Mouse (Mus musculus): ENCODE data around the gene Parp2. TPM values are rescaled to one million over a fixed set of nuclear protein-coding genes. Genes with fewer than 3 reads are reported as not detected.
A peak's percentile ranks its signal among the peaks of the same experiment; 100 is the strongest.
"Not testable (repeated sequence)": the region's sequence is repeated elsewhere in the genome, so short reads cannot be mapped to it uniquely, and the experiment has no call there.

Gene Parp2
- polyA plus RNA-seq, 1 experiment from 2014 or later: 64.7 TPM

DNA sequence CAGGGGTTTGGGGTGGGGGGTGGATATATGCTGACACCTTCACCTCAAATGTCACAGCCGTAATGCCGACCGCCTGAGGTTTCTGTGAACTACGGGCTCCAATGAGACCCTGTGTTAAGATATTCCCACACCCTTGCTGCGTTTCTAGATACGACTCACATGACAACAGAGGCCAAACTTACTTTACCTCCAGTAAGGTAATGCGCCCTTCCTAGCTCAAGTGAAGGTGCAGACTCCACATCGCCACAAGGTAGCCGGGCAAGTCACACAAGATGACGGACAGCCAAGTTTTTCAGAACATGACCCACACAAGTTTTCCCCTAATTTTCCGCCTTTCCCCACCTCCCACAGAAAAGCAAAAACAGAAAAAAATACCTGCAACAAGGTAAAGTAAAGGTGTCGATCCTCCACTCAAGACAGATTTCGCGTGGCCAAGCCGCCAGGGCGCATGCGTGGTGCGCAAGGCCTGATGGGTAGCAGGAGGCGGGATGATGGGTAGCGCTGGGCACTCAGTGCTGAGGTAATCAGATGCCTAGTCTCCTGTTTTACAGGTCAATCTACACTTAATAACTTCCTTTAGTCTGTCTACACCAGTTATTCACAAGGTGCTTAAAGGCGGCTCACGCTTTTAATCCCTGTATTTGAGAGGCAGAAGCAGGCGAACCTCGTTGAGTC lies 12.2 kb upstream of the Parp2 start:
- no peaks in the 10 kb centered on the region for H3K4me1 ChIP-seq (replicated peaks; ENCODE audit: control insufficient read depth, insufficient read depth, low read length)
- no peaks in the 10 kb centered on the region for H3K27me3 ChIP-seq (ENCODE audit: control insufficient read depth, insufficient read depth, low read depth, low read length)
- no peak overlapping the region for H3K4me2 ChIP-seq (ENCODE audit: low read depth, low read length)
- ATAC-seq (ENCODE audit: low read depth): no peak
- 90% methylated on average over 24 of the region's 24 CpGs for WGBS
- H3K36me3 ChIP-seq (ENCODE audit: control insufficient read depth, insufficient read depth, low read length): no peaks in the 10 kb centered on the region
- no peaks in the 10 kb centered on the region for H3K9me3 ChIP-seq (ENCODE audit: control insufficient read depth, low read length)
- no peak overlapping the region for H3K9ac ChIP-seq (ENCODE audit: low read length)
- H3K27ac ChIP-seq (ENCODE audit: low read length): no peak overlapping the region
- no peak overlapping the region for H3K4me3 ChIP-seq (ENCODE audit: low read length)

- Histone ChIP-seq H3K36me3 (ENCODE audit: control insufficient read depth, insufficient read depth, low read length) (no peaks in the 10 kb centered on the region), H3K4me1 (replicated peaks; ENCODE audit: control insufficient read depth, insufficient read depth, low read length) (no peaks in the 10 kb centered on the region), H3K27ac (ENCODE audit: low read length) (no peak overlapping the region), H3K27me3 (ENCODE audit: control insufficient read depth, insufficient read depth, low read depth, low read length) (no peaks in the 10 kb centered on the region), H3K4me3 (ENCODE audit: low read length) (no peak overlapping the region), H3K9me3 (ENCODE audit: control insufficient read depth, low read length) (no peaks in the 10 kb centered on the region), H3K4me2 (ENCODE audit: low read depth, low read length) (no peak overlapping the region), H3K9ac (ENCODE audit: low read length) (no peak overlapping the region)
- ATAC-seq (ENCODE audit: low read depth): no peak
- 76% methylated on average over 4 of the region's 4 CpGs for WGBS
Observed at GRCm38 (mm10) chr14:50795965-50796364, 11.7 kb upstream of the Parp2 start.

GRCm38 (mm10) chr14:50796464-50796863 lies 11.2 kb upstream of the Parp2 start:
- Histone ChIP-seq H3K4me2 (ENCODE audit: low read depth, low read length) (no peak overlapping the region), H3K27me3 (ENCODE audit: control insufficient read depth, insufficient read depth, low read depth, low read length) (no peaks in the 10 kb centered on the region), H3K36me3 (ENCODE audit: control insufficient read depth, insufficient read depth, low read length) (no peaks in the 10 kb centered on the region), H3K4me3 (ENCODE audit: low read length) (no peak overlapping the region), H3K9me3 (ENCODE audit: control insufficient read depth, low read length) (no peaks in the 10 kb centered on the region), H3K9ac (ENCODE audit: low read length) (no peak overlapping the region), H3K27ac (ENCODE audit: low read length) (no peak overlapping the region), H3K4me1 (replicated peaks; ENCODE audit: control insufficient read depth, insufficient read depth, low read length) (no peaks in the 10 kb centered on the region)
- no peak for ATAC-seq (ENCODE audit: low read depth)
- WGBS: 78% methylated on average over 1 of the region's 1 CpGs

- H3K4me3 ChIP-seq (ENCODE audit: low read length): no peak overlapping the region
- no peak overlapping the region for H3K9ac ChIP-seq (ENCODE audit: low read length)
- H3K27me3 ChIP-seq (ENCODE audit: control insufficient read depth, insufficient read depth, low read depth, low read length): no peaks in the 10 kb centered on the region
- no peak for ATAC-seq (ENCODE audit: low read depth)
- no peak overlapping the region for H3K4me2 ChIP-seq (ENCODE audit: low read depth, low read length)
- no peak overlapping the region for H3K27ac ChIP-seq (ENCODE audit: low read length)
- WGBS: 58% methylated on average over 2 of the region's 2 CpGs
- H3K36me3 ChIP-seq (ENCODE audit: control insufficient read depth, insufficient read depth, low read length): no peaks in the 10 kb centered on the region
- no peaks in the 10 kb centered on the region for H3K4me1 ChIP-seq (replicated peaks; ENCODE audit: control insufficient read depth, insufficient read depth, low read length)
- H3K9me3 ChIP-seq (ENCODE audit: control insufficient read depth, low read length): no peaks in the 10 kb centered on the region
Observed at GRCm38 (mm10) chr14:50798512-50798911, 9.1 kb upstream of the Parp2 start.

DNA sequence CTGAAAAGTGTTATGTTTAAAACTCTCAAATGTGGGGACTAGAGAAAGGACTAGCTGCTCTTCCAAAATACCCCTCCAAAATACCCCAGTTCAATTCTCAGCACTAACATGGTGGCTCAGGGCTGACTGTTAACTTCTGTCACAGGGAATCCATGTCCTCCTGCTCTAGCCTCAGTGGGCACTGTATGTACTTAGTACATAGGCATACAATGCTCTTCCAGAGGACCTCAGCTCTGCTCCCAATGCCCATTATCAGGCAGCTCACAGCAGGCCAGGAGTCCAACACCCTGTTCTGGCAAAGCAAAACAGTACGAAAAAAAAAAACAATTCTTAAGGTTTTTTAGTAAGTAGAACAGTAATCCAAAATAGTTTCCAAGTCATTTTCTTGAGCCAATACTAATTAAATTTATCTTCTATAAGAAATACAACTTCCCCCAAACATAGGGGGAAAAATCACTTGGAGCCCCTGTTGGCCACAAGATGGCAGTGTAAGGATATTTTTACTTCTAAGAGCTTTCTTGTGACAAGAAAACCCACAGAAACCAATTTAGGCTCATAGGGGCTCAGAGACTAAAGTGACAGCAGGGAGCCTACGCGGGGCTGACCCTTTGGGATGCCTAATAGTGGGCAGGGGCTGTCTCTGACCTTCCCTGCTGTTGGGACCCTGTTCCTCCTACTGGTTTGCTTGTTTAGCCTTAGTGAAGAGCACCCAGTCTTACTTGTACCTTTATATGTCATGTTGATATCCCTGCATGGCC lies 8.0 kb upstream of the Parp2 start:
- no peak overlapping the region for H3K4me3 ChIP-seq (ENCODE audit: low read length)
- ATAC-seq (ENCODE audit: low read depth): peak; percentile 36; the same call in 1 of the 2 replicates
- no peak overlapping the region for H3K9ac ChIP-seq (ENCODE audit: low read length)
- no peaks in the 10 kb centered on the region for H3K4me1 ChIP-seq (replicated peaks; ENCODE audit: control insufficient read depth, insufficient read depth, low read length)
- WGBS: 4% methylated on average over 3 of the region's 3 CpGs
- H3K9me3 ChIP-seq (ENCODE audit: control insufficient read depth, low read length): no peaks in the 10 kb centered on the region
- peak overlapping the region; percentile 14; the same call in 1 of the 2 replicates for H3K4me2 ChIP-seq (ENCODE audit: low read depth, low read length)
- no peaks in the 10 kb centered on the region for H3K36me3 ChIP-seq (ENCODE audit: control insufficient read depth, insufficient read depth, low read length)
- H3K27me3 ChIP-seq (ENCODE audit: control insufficient read depth, insufficient read depth, low read depth, low read length): no peaks in the 10 kb centered on the region
- no peak overlapping the region for H3K27ac ChIP-seq (ENCODE audit: low read length)

- no peak for ATAC-seq (ENCODE audit: low read depth)
- WGBS: 84% methylated on average over 6 of the region's 6 CpGs
- no peaks in the 10 kb centered on the region for H3K36me3 ChIP-seq (ENCODE audit: control insufficient read depth, insufficient read depth, low read length)
Observed at GRCm38 (mm10) chr14:50802441-50802840, 5.2 kb upstream of the Parp2 start.

DNA sequence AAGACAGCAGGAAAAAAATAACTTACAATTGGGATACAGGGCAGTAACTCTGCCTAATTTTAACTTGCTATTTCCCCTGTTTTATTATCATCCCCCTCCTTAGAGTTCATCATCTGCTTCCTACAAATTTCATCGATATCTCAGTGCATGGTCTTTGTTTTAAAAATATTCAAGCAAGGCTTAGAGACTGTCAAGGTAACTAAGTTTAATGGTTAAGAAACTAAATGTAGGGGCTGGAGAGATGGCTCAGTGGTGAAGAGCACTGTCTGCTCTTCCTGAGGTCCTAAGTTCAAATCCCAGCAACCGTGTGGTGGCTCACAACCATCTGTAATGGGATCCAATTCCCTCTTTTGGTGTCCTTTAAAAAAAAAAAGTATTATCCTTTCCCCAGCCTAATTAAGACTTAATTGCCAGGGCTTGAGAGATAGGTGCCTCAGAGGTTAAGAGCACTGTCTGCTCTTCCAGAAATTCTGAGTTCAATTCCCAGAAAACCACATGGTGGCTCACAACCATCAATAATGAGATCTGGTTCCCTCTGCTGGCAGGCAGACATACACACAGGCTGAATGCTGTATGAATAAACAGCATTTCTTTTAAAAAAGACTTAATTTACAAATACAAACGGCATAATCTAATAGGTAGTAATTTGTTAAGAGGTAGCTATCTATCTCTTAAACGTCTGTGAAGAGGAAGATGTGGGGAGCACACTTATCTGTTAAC lies 4.6 kb upstream of the Parp2 start:
- Histone ChIP-seq H3K4me3 (ENCODE audit: low read length) (no peak overlapping the region), H3K36me3 (ENCODE audit: control insufficient read depth, insufficient read depth, low read length) (no peaks in the 10 kb centered on the region), H3K4me2 (ENCODE audit: low read depth, low read length) (no peak overlapping the region), H3K9ac (ENCODE audit: low read length) (no peak overlapping the region), H3K27ac (ENCODE audit: low read length) (no peak overlapping the region), H3K27me3 (ENCODE audit: control insufficient read depth, insufficient read depth, low read depth, low read length) (no peaks in the 10 kb centered on the region), H3K4me1 (replicated peaks; ENCODE audit: control insufficient read depth, insufficient read depth, low read length) (0 out of 2 replicates have a peak, but pooled peaks cover 2% of the 10 kb centered on the region), H3K9me3 (ENCODE audit: control insufficient read depth, low read length) (no peaks in the 10 kb centered on the region)
- ATAC-seq (ENCODE audit: low read depth): no peak
- WGBS: 53% methylated on average over 4 of the region's 4 CpGs

More at GRCm38 (mm10) chr14:50802441-50802840, 5.2 kb upstream of the Parp2 start:
- H3K4me1 ChIP-seq (replicated peaks; ENCODE audit: control insufficient read depth, insufficient read depth, low read length): 0 out of 2 replicates have a peak, but pooled peaks cover 2% of the 10 kb centered on the region
- no peaks in the 10 kb centered on the region for H3K9me3 ChIP-seq (ENCODE audit: control insufficient read depth, low read length)
- no peak overlapping the region for H3K27ac ChIP-seq (ENCODE audit: low read length)
- H3K9ac ChIP-seq (ENCODE audit: low read length): no peak overlapping the region
- H3K4me2 ChIP-seq (ENCODE audit: low read depth, low read length): no peak overlapping the region
- H3K4me3 ChIP-seq (ENCODE audit: low read length): no peak overlapping the region
- H3K27me3 ChIP-seq (ENCODE audit: control insufficient read depth, insufficient read depth, low read depth, low read length): no peaks in the 10 kb centered on the region

GRCm38 (mm10) chr14:50804683-50805082 lies 3.0 kb upstream of the Parp2 start:
- ATAC-seq (ENCODE audit: low read depth): no peak
- Histone ChIP-seq H3K27ac (ENCODE audit: low read length) (no peak overlapping the region), H3K27me3 (ENCODE audit: control insufficient read depth, insufficient read depth, low read depth, low read length) (no peaks in the 10 kb centered on the region), H3K9me3 (ENCODE audit: control insufficient read depth, low read length) (no peaks in the 10 kb centered on the region), H3K4me1 (replicated peaks; ENCODE audit: control insufficient read depth, insufficient read depth, low read length) (peaks cover 5% of the 10 kb centered on the region; the same call in 1 of the 2 replicates), H3K36me3 (ENCODE audit: control insufficient read depth, insufficient read depth, low read length) (no peaks in the 10 kb centered on the region), H3K9ac (ENCODE audit: low read length) (no peak overlapping the region), H3K4me2 (ENCODE audit: low read depth, low read length) (no peak overlapping the region), H3K4me3 (ENCODE audit: low read length) (no peak overlapping the region)
- WGBS: 58% methylated on average over 13 of the region's 13 CpGs

DNA sequence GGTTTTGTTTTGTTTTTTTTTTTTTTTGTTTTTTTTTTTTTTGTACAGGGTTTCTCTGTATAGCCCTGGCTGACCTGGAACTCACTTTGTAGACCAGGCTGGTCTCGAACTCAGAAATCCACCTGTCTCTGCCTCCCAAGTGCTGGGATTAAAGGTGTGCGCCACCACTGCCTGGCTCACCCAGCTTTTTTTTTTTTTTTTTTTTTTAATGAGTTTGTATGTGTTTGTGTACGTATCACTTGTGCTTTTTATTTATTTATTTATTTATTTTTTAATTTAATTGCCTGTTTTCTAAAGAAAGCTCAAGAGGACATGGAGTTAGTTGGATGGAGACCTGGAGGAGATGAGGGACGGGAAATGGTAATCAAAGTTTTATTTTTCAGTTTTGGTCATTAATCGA lies 1.2 kb upstream of the Parp2 start:
- 81% methylated on average over 5 of the region's 5 CpGs for WGBS
- H3K36me3 ChIP-seq (ENCODE audit: control insufficient read depth, insufficient read depth, low read length); ATAC-seq (ENCODE audit: low read depth); H3K4me3 ChIP-seq (ENCODE audit: low read length); H3K4me1 ChIP-seq (replicated peaks; ENCODE audit: control insufficient read depth, insufficient read depth, low read length); H3K9me3 ChIP-seq (ENCODE audit: control insufficient read depth, low read length); H3K27me3 ChIP-seq (ENCODE audit: control insufficient read depth, insufficient read depth, low read depth, low read length); H3K9ac ChIP-seq (ENCODE audit: low read length): not testable (repeated sequence)
- peak overlapping the region; percentile 42 for H3K4me2 ChIP-seq (ENCODE audit: low read depth, low read length)
- 0 out of 2 replicates have a peak overlapping the region, but pooled peaks have one; percentile 36 for H3K27ac ChIP-seq (ENCODE audit: low read length)
